Mouse (Mus musculus): Measurements from ENCODE around the gene Acot5. TPM values are rescaled to one million over a fixed set of nuclear protein-coding genes. Genes with fewer than 3 reads are reported as not detected.

The Acot5 gene
- total and polyA plus RNA-seq, 3 experiments = not detected

DNA sequence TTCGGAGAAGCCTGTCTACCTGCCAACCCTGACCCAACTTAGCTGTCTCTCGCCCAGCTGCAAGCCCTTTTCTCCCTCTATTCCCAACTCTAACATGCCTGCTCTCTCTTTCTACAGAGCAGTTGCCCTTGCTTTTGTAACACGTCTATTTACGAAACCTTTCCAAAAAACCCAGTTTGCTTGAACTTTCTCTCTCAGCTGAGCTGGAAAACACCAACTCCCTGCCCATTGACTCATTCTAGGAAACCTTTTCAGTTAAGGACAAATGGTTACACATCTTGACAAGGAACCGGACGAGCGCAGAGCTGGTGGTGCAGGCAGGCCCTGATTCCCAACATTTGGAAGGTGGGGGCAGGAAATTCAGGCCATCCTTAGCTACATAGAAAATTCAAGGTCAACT lies 16.5 kb upstream of the Acot5 start:
- no peak for DNase-seq (ENCODE audit: extremely low read depth)
- dilution Hi-C loops (cut with MboI; ENCODE audit: extremely low pct_ligation_motif_present, extremely low pct_unique_long_range_greater_than_20kb, low sequenced_read_pairs) (no loop called here), in situ Hi-C loops (cut with MboI; ENCODE audit: low pct_ligation_motif_present, low pct_unique_long_range_greater_than_20kb, low sequenced_read_pairs) (loop anchor here (25.0 kb wide), 2 partner anchors 90 to 265 kb away; partner anchors contain the start of gene Riox1)
- no peak overlapping the region for H3K27ac ChIP-seq (ENCODE audit: insufficient read depth, low read depth)
- no peaks in the 10 kb centered on the region for H3K79me2 ChIP-seq (replicated peaks; ENCODE audit: control insufficient read depth, extremely low read depth, insufficient read depth, poor library complexity, severe bottlenecking)
- TF ChIP-seq GABPA (IDR thresholded peaks at IDR 0.05; ENCODE audit: insufficient replicate concordance, low read depth, low read length) (no peak), ELF1 (IDR thresholded peaks at IDR 0.05; ENCODE audit: low read depth, low read length) (no peak), JUND (conservative IDR thresholded peaks at IDR 0.05; ENCODE audit: low read depth, low read length) (no peak), USF2 (conservative IDR thresholded peaks at IDR 0.05; ENCODE audit: low read depth, low read length) (no peak), CHD1 (IDR thresholded peaks at IDR 0.05; ENCODE audit: low read depth, low read length) (no peak), MXI1 (IDR thresholded peaks at IDR 0.05; ENCODE audit: low read depth, low read length) (no peak), NELFE (IDR thresholded peaks at IDR 0.05; ENCODE audit: low read depth, low read length) (no peak), UBTF (IDR thresholded peaks at IDR 0.05; ENCODE audit: low read depth, low read length) (no peak), ZMIZ1 (IDR thresholded peaks at IDR 0.05; ENCODE audit: low read depth, low read length) (no peak), CHD2 (IDR thresholded peaks at IDR 0.05; ENCODE audit: low read length) (no peak), USF1 (IDR thresholded peaks at IDR 0.05; ENCODE audit: low read depth, low read length) (no peak), ZC3H11A (IDR thresholded peaks at IDR 0.05; ENCODE audit: low read depth, low read length) (no peak), RAD21 (IDR thresholded peaks at IDR 0.05; ENCODE audit: low read depth, low read length) (no peak), IRF4 (IDR thresholded peaks at IDR 0.05; ENCODE audit: low read depth, low read length) (no peak), ZKSCAN1 (IDR thresholded peaks at IDR 0.05; ENCODE audit: borderline replicate concordance, low read depth, low read length) (no peak), MYC (IDR thresholded peaks at IDR 0.05; ENCODE audit: low read depth, low read length) (no peak), SMC3 (IDR thresholded peaks at IDR 0.05; ENCODE audit: low read depth, low read length) (no peak)
- no peaks in the 10 kb centered on the region for H3K36me3 ChIP-seq (replicated peaks in 1 of 2; ENCODE audit: control insufficient read depth in 1 of 2, insufficient read depth in 1 of 2, low read length in 1 of 2)
- H3K4me2 ChIP-seq (ENCODE audit: insufficient read depth, low read depth, poor library complexity, severe bottlenecking) = no peak overlapping the region
- no peak overlapping the region for H3K4me3 ChIP-seq (replicated peaks in 1 of 3; ENCODE audit: low read depth in 2 of 3, low read length in 2 of 3, poor library complexity in 1 of 3)
- peaks cover 3% of the 10 kb centered on the region for H3K9me3 ChIP-seq (replicated peaks; ENCODE audit: low read length)
- no peaks in the 10 kb centered on the region for H3K27me3 ChIP-seq (replicated peaks)
- no peak overlapping the region for H3K9ac ChIP-seq (ENCODE audit: insufficient read depth, low read depth)
- H3K4me1 ChIP-seq (ENCODE audit: control insufficient read depth in 1 of 2, insufficient read depth in 2 of 2) = no peaks in the 10 kb centered on the region

DNA sequence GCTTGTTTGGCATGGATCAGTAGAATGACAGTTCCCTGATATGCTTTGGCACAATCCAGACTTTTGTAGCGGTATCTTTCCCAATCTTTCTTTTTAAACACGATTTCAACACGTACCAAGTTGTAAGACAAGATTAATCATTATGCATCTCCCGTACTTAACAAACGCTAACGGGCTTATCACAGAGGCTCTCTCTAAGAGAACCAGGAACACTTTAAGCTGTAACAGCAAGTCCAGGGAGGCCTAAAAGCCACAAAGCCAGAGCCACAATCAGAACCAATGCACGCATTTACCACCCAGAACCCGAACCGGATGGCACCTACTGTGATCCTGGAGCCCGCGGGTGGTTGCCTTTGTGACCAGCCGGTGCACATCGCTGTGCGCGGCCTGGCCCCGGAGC lies 16.0 kb upstream of the Acot5 start:
- in situ Hi-C loops (cut with MboI; ENCODE audit: low pct_ligation_motif_present, low pct_unique_long_range_greater_than_20kb, low sequenced_read_pairs) (loop anchor here (25.0 kb wide), 2 partner anchors 91 to 266 kb away; partner anchors contain the start of gene Riox1), dilution Hi-C loops (cut with MboI; ENCODE audit: extremely low pct_ligation_motif_present, extremely low pct_unique_long_range_greater_than_20kb, low sequenced_read_pairs) (no loop called here)
- Histone ChIP-seq H3K79me2 (replicated peaks; ENCODE audit: control insufficient read depth, extremely low read depth, insufficient read depth, poor library complexity, severe bottlenecking) (no peaks in the 10 kb centered on the region), H3K4me1 (ENCODE audit: control insufficient read depth in 1 of 2, insufficient read depth in 2 of 2) (no peaks in the 10 kb centered on the region), H3K27me3 (replicated peaks) (no peaks in the 10 kb centered on the region), H3K27ac (ENCODE audit: insufficient read depth, low read depth) (no peak overlapping the region), H3K9me3 (replicated peaks; ENCODE audit: low read length) (peaks cover 3% of the 10 kb centered on the region), H3K36me3 (replicated peaks in 1 of 2; ENCODE audit: control insufficient read depth in 1 of 2, insufficient read depth in 1 of 2, low read length in 1 of 2) (no peaks in the 10 kb centered on the region), H3K4me3 (replicated peaks in 1 of 3; ENCODE audit: low read depth in 2 of 3, low read length in 2 of 3, poor library complexity in 1 of 3) (no peak overlapping the region), H3K4me2 (ENCODE audit: insufficient read depth, low read depth, poor library complexity, severe bottlenecking) (no peak overlapping the region), H3K9ac (ENCODE audit: insufficient read depth, low read depth) (no peak overlapping the region)
- DNase-seq (ENCODE audit: extremely low read depth) = no peak
- TF ChIP-seq POLR2A (IDR thresholded peaks at IDR 0.05; ENCODE audit: low read depth, low read length) (no peak), TCF12 (IDR thresholded peaks at IDR 0.05; ENCODE audit: low read depth, low read length) (no peak), MXI1 (IDR thresholded peaks at IDR 0.05; ENCODE audit: low read depth, low read length) (no peak), NELFE (IDR thresholded peaks at IDR 0.05; ENCODE audit: low read depth, low read length) (no peak), CHD2 (IDR thresholded peaks at IDR 0.05; ENCODE audit: low read length) (no peak), ZKSCAN1 (IDR thresholded peaks at IDR 0.05; ENCODE audit: borderline replicate concordance, low read depth, low read length) (no peak), MAX (IDR thresholded peaks at IDR 0.05; ENCODE audit: low read length) (no peak), USF2 (conservative IDR thresholded peaks at IDR 0.05; ENCODE audit: low read depth, low read length) (no peak), CHD1 (IDR thresholded peaks at IDR 0.05; ENCODE audit: low read depth, low read length) (no peak)
